In the genomic region with DNA sequence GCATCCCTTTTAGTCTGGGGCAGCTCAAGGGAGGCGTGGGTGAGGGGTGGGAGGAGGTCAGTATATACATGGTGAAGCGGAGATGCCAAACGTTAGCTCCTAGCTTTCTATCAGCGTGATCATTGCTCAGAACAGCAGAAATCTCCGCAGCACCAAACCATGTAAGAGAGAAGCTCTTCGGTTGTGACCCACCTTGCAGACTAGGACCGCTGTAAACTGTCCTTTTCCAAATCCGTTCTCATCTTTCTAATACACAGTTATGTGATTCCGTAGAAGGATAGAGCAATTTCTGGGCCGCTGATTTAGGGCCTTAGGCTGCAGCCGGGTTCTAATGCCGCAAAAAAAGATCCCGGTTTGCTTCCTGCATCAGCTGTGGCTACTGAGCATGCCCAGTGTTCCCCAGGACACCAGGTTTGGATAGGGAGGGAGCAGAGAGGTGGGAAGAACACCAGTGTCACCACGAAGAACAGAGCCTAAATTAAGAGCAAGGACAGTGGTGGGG, we compare ENCODE assay signal across 8 mouse cellular contexts. TPM values are rescaled to one million over a fixed set of nuclear protein-coding genes. Genes with fewer than 3 reads are reported as not detected.
A peak's percentile ranks its signal among the peaks of the same experiment; 100 is the strongest.
DNase-seq lines count a peak whose midpoint lies in the region; ATAC-seq and TF ChIP-seq lines count a peak whose summit lies in the region.

No protein-coding gene starts in this region.

- no peaks in the 10 kb centered on the region for H3K4me1 ChIP-seq in heart, embryonic 11.5 days (ENCODE audit: control insufficient read depth, insufficient read depth, low read length)
- H3K4me1 ChIP-seq in heart, adult 2 months (ENCODE audit: control insufficient read depth, insufficient read depth, low read length): no peaks in the 10 kb centered on the region
- peaks cover 6% of the 10 kb centered on the region for H3K4me1 ChIP-seq in forebrain, embryonic 13.5 days
- no peaks in the 10 kb centered on the region for H3K4me1 ChIP-seq in stomach, embryonic 14.5 days (ENCODE audit: control insufficient read depth, insufficient read depth, low read length)

- ATAC-seq in heart, embryonic 11.5 days (replicated peaks; ENCODE audit: insufficient number of reproducible peaks, low FRiP score, low TSS enrichment): no peak; the same call in 1 of the 2 replicates
- peak; percentile 92 for ATAC-seq in forebrain, embryonic 13.5 days
- ATAC-seq in megakaryocyte progenitor cell, adult 5-6 weeks (replicated peaks; ENCODE audit: poor library complexity): peak; percentile 31; the same call in 1 of the 2 replicates
- ATAC-seq in stomach, embryonic 14.5 days (ENCODE audit: insufficient number of reproducible peaks, insufficient read depth, low FRiP score, low read depth): peak; percentile 79

- H3K36me3 ChIP-seq in heart, embryonic 11.5 days (ENCODE audit: control insufficient read depth, insufficient read depth, low read length): no peaks in the 10 kb centered on the region
- H3K36me3 ChIP-seq in heart, adult 2 months (ENCODE audit: control insufficient read depth, insufficient read depth, low read length): no peaks in the 10 kb centered on the region
- H3K36me3 ChIP-seq in forebrain, embryonic 13.5 days (ENCODE audit: poor library complexity, severe bottlenecking): no peaks in the 10 kb centered on the region
- H3K36me3 ChIP-seq in stomach, embryonic 14.5 days (ENCODE audit: control insufficient read depth, insufficient read depth, low read length): no peaks in the 10 kb centered on the region

- TF ChIP-seq EP300 in heart, adult 2 months (IDR thresholded peaks at IDR 0.05; ENCODE audit: insufficient read depth, low read depth, low read length): no peak

- peak overlapping the region; percentile 58 for H3K4me3 ChIP-seq in heart, embryonic 11.5 days (ENCODE audit: low read depth, low read length)
- no peak overlapping the region for H3K4me3 ChIP-seq in heart, adult 2 months
- peak overlapping the region; percentile 52 for H3K4me3 ChIP-seq in forebrain, embryonic 13.5 days
- peak overlapping the region; percentile 77 for H3K4me3 ChIP-seq in layer of hippocampus, adult 2 months
- peak overlapping the region; percentile 36 for H3K4me3 ChIP-seq in stomach, embryonic 14.5 days (ENCODE audit: low read depth, low read length)

- DNase-seq in heart, adult 2 months: no peak
- peak; percentile 75 for DNase-seq in brain, embryonic 18.5 days (ENCODE audit: low read depth, low spot score)
- DNase-seq in layer of hippocampus, adult 2 months (ENCODE audit: low spot score in 2 of 2): peak; percentile 74 to 76
- DNase-seq in urinary bladder, postnatal 25 days (ENCODE audit: low spot score): no peak

- peak overlapping the region; percentile 79 for H3K4me2 ChIP-seq in heart, embryonic 11.5 days
- peak overlapping the region; percentile 72 for H3K4me2 ChIP-seq in forebrain, embryonic 13.5 days
- peak overlapping the region; percentile 44 for H3K4me2 ChIP-seq in stomach, embryonic 14.5 days (replicated peaks; ENCODE audit: low read depth, low read length)

- TF ChIP-seq CTCF in heart, adult 2 months (IDR thresholded peaks at IDR 0.05): no peak
- no peak for TF ChIP-seq CTCF in layer of hippocampus, adult 2 months (conservative IDR thresholded peaks at IDR 0.05)

- 0 out of 2 replicates have a peak overlapping the region, but pooled peaks have one; percentile 46 for H3K27ac ChIP-seq in heart, embryonic 11.5 days (ENCODE audit: low read depth, low read length)
- H3K27ac ChIP-seq in heart, adult 2 months: no peak overlapping the region
- H3K27ac ChIP-seq in forebrain, embryonic 13.5 days: peak overlapping the region; percentile 79
- H3K27ac ChIP-seq in layer of hippocampus, adult 2 months: peak overlapping the region; percentile 98
- no peak overlapping the region for H3K27ac ChIP-seq in stomach, embryonic 14.5 days (ENCODE audit: low read length)

- no peaks in the 10 kb centered on the region for H3K79me2 ChIP-seq in heart, adult 2 months (replicated peaks; ENCODE audit: control insufficient read depth, insufficient read depth, low read length)

- intact Hi-C loops in heart, adult 2 months (cut with DNase I): no loop called here

- WGBS in heart, embryonic 11.5 days (ENCODE audit: insufficient replicate concordance): 6% methylated on average over 14 of the region's 14 CpGs
- 4% methylated on average over 14 of the region's 14 CpGs for WGBS in heart, adult 2 months
- WGBS in forebrain, embryonic 13.5 days: 1% methylated on average over 14 of the region's 14 CpGs
- 1% methylated on average over 14 of the region's 14 CpGs for WGBS in stomach, embryonic 14.5 days

- no peaks in the 10 kb centered on the region for H3K27me3 ChIP-seq in heart, embryonic 11.5 days (ENCODE audit: control insufficient read depth, insufficient read depth, low read length)
- no peaks in the 10 kb centered on the region for H3K27me3 ChIP-seq in heart, adult 2 months (ENCODE audit: control insufficient read depth, insufficient read depth, low read length)
- H3K27me3 ChIP-seq in forebrain, embryonic 13.5 days: no peaks in the 10 kb centered on the region
- no peaks in the 10 kb centered on the region for H3K27me3 ChIP-seq in stomach, embryonic 14.5 days (ENCODE audit: control insufficient read depth, insufficient read depth, low read length)

- no peak for TF ChIP-seq POLR2A in heart, adult 2 months (IDR thresholded peaks at IDR 0.05; ENCODE audit: insufficient read depth, low read depth, low read length)

- peak overlapping the region; percentile 67 for H3K9ac ChIP-seq in heart, embryonic 11.5 days (ENCODE audit: low read depth, low read length)
- H3K9ac ChIP-seq in heart, adult 2 months (ENCODE audit: low read depth, low read length): no peak overlapping the region
- peak overlapping the region; percentile 64 for H3K9ac ChIP-seq in forebrain, embryonic 13.5 days
- 0 out of 2 replicates have a peak overlapping the region, but pooled peaks have one; percentile 0 for H3K9ac ChIP-seq in stomach, embryonic 14.5 days (replicated peaks; ENCODE audit: low read depth, low read length)

- H3K9me3 ChIP-seq in heart, embryonic 11.5 days (replicated peaks; ENCODE audit: control insufficient read depth, low read length): no peaks in the 10 kb centered on the region
- no peaks in the 10 kb centered on the region for H3K9me3 ChIP-seq in forebrain, embryonic 13.5 days (replicated peaks)
- H3K9me3 ChIP-seq in stomach, embryonic 14.5 days (ENCODE audit: control insufficient read depth, low read depth, low read length): no peaks in the 10 kb centered on the region

RNA-seq across cellular contexts. Expression of a gene that starts 1.3 kb away (rescaled TPM):
- polyA plus RNA-seq in heart, embryonic 11.5 days (2014; fragmentation: Nextera tagmentation; extraction: Ambion mirVana): 0.49 and 0.72 TPM in 2 replicates
- total RNA-seq in heart, adult 2 months (2021): not detected
- polyA plus RNA-seq in heart, adult 2 months (2012; rRNA removed): 0.03 and 0.04 TPM in 2 replicates
- 2.7 and 4.0 TPM in 2 replicates for polyA plus RNA-seq in forebrain, embryonic 13.5 days (2015; fragmentation: Nextera tagmentation; extraction: Ambion mirVana)
- total RNA-seq in layer of hippocampus, adult 2 months (2021): 100 to 1,000 TPM; 208 to 230 TPM
- total RNA-seq in megakaryocyte progenitor cell, adult 5-6 weeks (2015): not detected in 2 replicates
- total RNA-seq in megakaryocyte progenitor cell, adult 5-6 weeks (2017): not detected in 2 replicates
- polyA plus RNA-seq in stomach, embryonic 14.5 days (2014; fragmentation: Nextera tagmentation; extraction: Ambion mirVana): 0.13 and 0.67 TPM in 2 replicates

Comparison
In these comparisons a context has a peak if more than half of its experiments do, and no peak if none do; other contexts are left out.
1. H3K27ac ChIP-seq: peak in heart, embryonic 11.5 days (single experiment), forebrain, embryonic 13.5 days (single experiment) and layer of hippocampus, adult 2 months (single experiment); none in heart, adult 2 months (single experiment) and stomach, embryonic 14.5 days (single experiment).
2. DNase-seq: peak in brain, embryonic 18.5 days (single experiment) and layer of hippocampus, adult 2 months (2 of 2); none in heart, adult 2 months (0 of 2) and urinary bladder, postnatal 25 days (single experiment).
3. Peak in every context shown above with its lines, with median percentiles within 50 percentile points of each other: H3K4me2 ChIP-seq.